Mouse (Mus musculus): ENCODE measurements around the gene Adap1. TPM values are rescaled to one million over a fixed set of nuclear protein-coding genes. Genes with fewer than 3 reads are reported as not detected.
A peak's percentile ranks its signal among the peaks of the same experiment; 100 is the strongest.

The Adap1 gene
- polyA plus RNA-seq, 1 experiment from 2014 or later: 1.7 TPM

GRCm38 (mm10) chr5:139252910-139253245, 72.5 kb downstream of the Adap1 start:
- WGBS: under 1% methylated on average over 7 of the region's 7 CpGs
- Histone ChIP-seq H3K27me3 (ENCODE audit: control insufficient read depth, insufficient read depth, low read depth, low read length) (no peaks in the 10 kb centered on the region), H3K27ac (ENCODE audit: low read length) (peak overlapping the region; percentile 94), H3K4me3 (ENCODE audit: low read length) (peak overlapping the region; percentile 74), H3K36me3 (ENCODE audit: control insufficient read depth, insufficient read depth, low read length) (peaks cover 12% of the 10 kb centered on the region), H3K9ac (ENCODE audit: low read length) (peak overlapping the region; percentile 87), H3K4me1 (replicated peaks; ENCODE audit: control insufficient read depth, insufficient read depth, low read length) (peaks cover 37% of the 10 kb centered on the region), H3K4me2 (ENCODE audit: low read depth, low read length) (peak overlapping the region; percentile 82), H3K9me3 (ENCODE audit: control insufficient read depth, low read length) (no peaks in the 10 kb centered on the region)
- peak; percentile 13; the same call in 1 of the 2 replicates for ATAC-seq (ENCODE audit: low read depth)

GRCm38 (mm10) chr5:139252081-139252909, 73.1 kb downstream of the Adap1 start, which contains the start of gene Get4:
Gene Get4 (plus strand): TSS chr5:139252324.
- peak within 1 kb of the TSS; percentile 90 for H3K4me2 ChIP-seq (ENCODE audit: low read depth, low read length)
- H3K9me3 ChIP-seq (ENCODE audit: control insufficient read depth, low read length): no peaks in the 10 kb centered on the region
- H3K4me3 ChIP-seq (ENCODE audit: low read length): peak within 1 kb of the TSS; percentile 74
- under 1% methylated on average over 83 of the region's 90 CpGs for WGBS
- peak within 1 kb of the TSS; percentile 87 for H3K9ac ChIP-seq (ENCODE audit: low read length)
- peak within 1 kb of the TSS; percentile 94 for H3K27ac ChIP-seq (ENCODE audit: low read length)
- H3K36me3 ChIP-seq (ENCODE audit: control insufficient read depth, insufficient read depth, low read length): peaks cover 18% of the 10 kb centered on the region
- peak; percentile 95 for ATAC-seq (ENCODE audit: low read depth)
- no peaks in the 10 kb centered on the region for H3K27me3 ChIP-seq (ENCODE audit: control insufficient read depth, insufficient read depth, low read depth, low read length)
- peaks cover 33% of the 10 kb centered on the region for H3K4me1 ChIP-seq (replicated peaks; ENCODE audit: control insufficient read depth, insufficient read depth, low read length)

- Histone ChIP-seq H3K27ac (ENCODE audit: low read length) (peak overlapping the region; percentile 83), H3K9ac (ENCODE audit: low read length) (peak overlapping the region; percentile 82), H3K4me1 (replicated peaks; ENCODE audit: control insufficient read depth, insufficient read depth, low read length) (peaks cover 27% of the 10 kb centered on the region), H3K27me3 (ENCODE audit: control insufficient read depth, insufficient read depth, low read depth, low read length) (no peaks in the 10 kb centered on the region), H3K4me2 (ENCODE audit: low read depth, low read length) (peak overlapping the region; percentile 90), H3K36me3 (ENCODE audit: control insufficient read depth, insufficient read depth, low read length) (peaks cover 23% of the 10 kb centered on the region), H3K4me3 (ENCODE audit: low read length) (peak overlapping the region; percentile 74), H3K9me3 (ENCODE audit: control insufficient read depth, low read length) (no peaks in the 10 kb centered on the region)
- 0% methylated on average over 8 of the region's 8 CpGs for WGBS
- ATAC-seq (ENCODE audit: low read depth): peak; percentile 11
Measured at GRCm38 (mm10) chr5:139251736-139252080, 73.7 kb downstream of the Adap1 start.

- H3K4me2 ChIP-seq (ENCODE audit: low read depth, low read length): peak overlapping the region; percentile 90
- H3K4me3 ChIP-seq (ENCODE audit: low read length): peak overlapping the region; percentile 74
- peak overlapping the region; percentile 82; the same call in 1 of the 2 replicates for H3K9ac ChIP-seq (ENCODE audit: low read length)
- peaks cover 27% of the 10 kb centered on the region for H3K36me3 ChIP-seq (ENCODE audit: control insufficient read depth, insufficient read depth, low read length)
- no peaks in the 10 kb centered on the region for H3K27me3 ChIP-seq (ENCODE audit: control insufficient read depth, insufficient read depth, low read depth, low read length)
- WGBS: 76% methylated on average over 7 of the region's 7 CpGs
- no peaks in the 10 kb centered on the region for H3K9me3 ChIP-seq (ENCODE audit: control insufficient read depth, low read length)
- no peak for ATAC-seq (ENCODE audit: low read depth)
- peaks cover 24% of the 10 kb centered on the region for H3K4me1 ChIP-seq (replicated peaks; ENCODE audit: control insufficient read depth, insufficient read depth, low read length)
- no peak overlapping the region for H3K27ac ChIP-seq (ENCODE audit: low read length)
Measured at GRCm38 (mm10) chr5:139251279-139251678, 74.1 kb downstream of the Adap1 start.

- Histone ChIP-seq H3K27me3 (ENCODE audit: control insufficient read depth, insufficient read depth, low read depth, low read length) (no peaks in the 10 kb centered on the region), H3K27ac (ENCODE audit: low read length) (no peak overlapping the region), H3K9ac (ENCODE audit: low read length) (no peak overlapping the region), H3K4me2 (ENCODE audit: low read depth, low read length) (no peak overlapping the region), H3K4me3 (ENCODE audit: low read length) (no peak overlapping the region), H3K9me3 (ENCODE audit: control insufficient read depth, low read length) (no peaks in the 10 kb centered on the region), H3K36me3 (ENCODE audit: control insufficient read depth, insufficient read depth, low read length) (peaks cover 40% of the 10 kb centered on the region), H3K4me1 (replicated peaks; ENCODE audit: control insufficient read depth, insufficient read depth, low read length) (peaks cover 9% of the 10 kb centered on the region)
- 68% methylated on average over 3 of the region's 3 CpGs for WGBS
- ATAC-seq (ENCODE audit: low read depth): no peak
Measured at GRCm38 (mm10) chr5:139248846-139249245, 76.6 kb downstream of the Adap1 start.

- Histone ChIP-seq H3K9ac (ENCODE audit: low read length) (no peak overlapping the region), H3K36me3 (ENCODE audit: control insufficient read depth, insufficient read depth, low read length) (peaks cover 45% of the 10 kb centered on the region)
Measured at GRCm38 (mm10) chr5:139247767-139248166, 77.7 kb downstream of the Adap1 start.

GRCm38 (mm10) chr5:139243384-139243783, 82.0 kb downstream of the Adap1 start:
- H3K27me3 ChIP-seq (ENCODE audit: control insufficient read depth, insufficient read depth, low read depth, low read length): no peaks in the 10 kb centered on the region
- H3K4me1 ChIP-seq (replicated peaks; ENCODE audit: control insufficient read depth, insufficient read depth, low read length): no peaks in the 10 kb centered on the region
- ATAC-seq (ENCODE audit: low read depth): no peak
- no peaks in the 10 kb centered on the region for H3K9me3 ChIP-seq (ENCODE audit: control insufficient read depth, low read length)
- H3K9ac ChIP-seq (ENCODE audit: low read length): no peak overlapping the region
- H3K4me3 ChIP-seq (ENCODE audit: low read length): no peak overlapping the region
- WGBS: 72% methylated on average over 1 of the region's 1 CpGs
- H3K4me2 ChIP-seq (ENCODE audit: low read depth, low read length): no peak overlapping the region
- H3K27ac ChIP-seq (ENCODE audit: low read length): no peak overlapping the region
- peaks cover 63% of the 10 kb centered on the region for H3K36me3 ChIP-seq (ENCODE audit: control insufficient read depth, insufficient read depth, low read length)

More at GRCm38 (mm10) chr5:139247767-139248166, 77.7 kb downstream of the Adap1 start:
- no peak overlapping the region for H3K4me3 ChIP-seq (ENCODE audit: low read length)
- no peaks in the 10 kb centered on the region for H3K9me3 ChIP-seq (ENCODE audit: control insufficient read depth, low read length)
- peaks cover 4% of the 10 kb centered on the region for H3K4me1 ChIP-seq (replicated peaks; ENCODE audit: control insufficient read depth, insufficient read depth, low read length)
- H3K27me3 ChIP-seq (ENCODE audit: control insufficient read depth, insufficient read depth, low read depth, low read length): no peaks in the 10 kb centered on the region
- H3K27ac ChIP-seq (ENCODE audit: low read length): no peak overlapping the region
- ATAC-seq (ENCODE audit: low read depth): no peak
- 77% methylated on average over 3 of the region's 3 CpGs for WGBS
- no peak overlapping the region for H3K4me2 ChIP-seq (ENCODE audit: low read depth, low read length)

GRCm38 (mm10) chr5:139241022-139241761, 84.2 kb downstream of the Adap1 start:
- Histone ChIP-seq H3K27me3 (ENCODE audit: control insufficient read depth, insufficient read depth, low read depth, low read length) (no peaks in the 10 kb centered on the region), H3K9ac (ENCODE audit: low read length) (no peak overlapping the region), H3K4me2 (ENCODE audit: low read depth, low read length) (no peak overlapping the region), H3K27ac (ENCODE audit: low read length) (no peak overlapping the region), H3K4me3 (ENCODE audit: low read length) (no peak overlapping the region), H3K9me3 (ENCODE audit: control insufficient read depth, low read length) (no peaks in the 10 kb centered on the region), H3K4me1 (replicated peaks; ENCODE audit: control insufficient read depth, insufficient read depth, low read length) (no peaks in the 10 kb centered on the region), H3K36me3 (ENCODE audit: control insufficient read depth, insufficient read depth, low read length) (peaks cover 53% of the 10 kb centered on the region)
- 81% methylated on average over 15 of the region's 15 CpGs for WGBS
- ATAC-seq (ENCODE audit: low read depth): no peak

- H3K27me3 ChIP-seq (ENCODE audit: control insufficient read depth, insufficient read depth, low read depth, low read length): no peaks in the 10 kb centered on the region
- no peak for ATAC-seq (ENCODE audit: low read depth)
- H3K36me3 ChIP-seq (ENCODE audit: control insufficient read depth, insufficient read depth, low read length): peaks cover 53% of the 10 kb centered on the region
- H3K9ac ChIP-seq (ENCODE audit: low read length): no peak overlapping the region
- no peak overlapping the region for H3K27ac ChIP-seq (ENCODE audit: low read length)
- WGBS: 72% methylated on average over 4 of the region's 4 CpGs
- no peak overlapping the region for H3K4me3 ChIP-seq (ENCODE audit: low read length)
- H3K4me2 ChIP-seq (ENCODE audit: low read depth, low read length): no peak overlapping the region
- H3K9me3 ChIP-seq (ENCODE audit: control insufficient read depth, low read length): no peaks in the 10 kb centered on the region
- H3K4me1 ChIP-seq (replicated peaks; ENCODE audit: control insufficient read depth, insufficient read depth, low read length): no peaks in the 10 kb centered on the region
Measured at GRCm38 (mm10) chr5:139237436-139237835, 88.0 kb downstream of the Adap1 start.

All from lung, embryonic 16.5 days (tissue).